Mouse (Mus musculus): ENCODE data around the gene Repin1.

- TF ChIP-seq CTCF (conservative IDR thresholded peaks at IDR 0.05 in 1 of 2, IDR thresholded peaks at IDR 0.05 in 1 of 2; ENCODE audit: low read depth in 2 of 2, low read length in 2 of 2): no peak
- no peak for TF ChIP-seq CHD1 (IDR thresholded peaks at IDR 0.05; ENCODE audit: low read depth, low read length)
Measured at GRCm38 (mm10) chr6:48602080-48602741, 8.5 kb downstream of the Repin1 start.
